Mouse (Mus musculus) thymus, adult 2 months (tissue): Measurements from ENCODE around the gene Arnt2.

Experiments used
- CTCF ChIP-seq: fragments of 200-500 bp; IDR thresholded peaks from 2 replicates; pipeline ENCODE4 v1.5.1; 2012; ENCODE audit warnings: mild to moderate bottlenecking, control low read depth, low read length, moderate library complexity, borderline replicate concordance; ENCODE audit not compliant: control insufficient read depth, poor library complexity, insufficient read depth; ENCODE audit errors: extremely low read depth
- POLR2A ChIP-seq: fragments of 200-500 bp; IDR thresholded peaks from 2 replicates; pipeline ENCODE4 v1.6.1; 2012; ENCODE audit warnings: mild to moderate bottlenecking, low read length, control low read depth, moderate library complexity; ENCODE audit not compliant: control insufficient read depth, poor library complexity, insufficient read depth; ENCODE audit errors: extremely low read depth

- TF ChIP-seq CTCF (no peak), POLR2A (no peak)
These were observed 51.5 kb downstream of the Arnt2 start for GRCm38 (mm10) chr7:84358426-84358825.
